Mouse (Mus musculus) MEL (cell line): ENCODE data around the gene Zmynd12. TPM values are rescaled to one million over a fixed set of nuclear protein-coding genes. Genes with fewer than 3 reads are reported as not detected.

Experiments used
- DNase-seq: peaks from one replicate; pipeline ENCODE4 v3.0.0; 2011; ENCODE audit warnings: low read depth, low spot score
- H3K27ac ChIP-seq: 2 replicates; pipeline ENCODE4 v1.5.1; 2012; ENCODE audit warnings: low read depth, mild to moderate bottlenecking, control low read depth, low read length, moderate library complexity; ENCODE audit not compliant: control insufficient read depth
- H3K27me3 ChIP-seq, 2 experiments: fragments of 150-350 bp in 1 of 2; sonication (generic) in 1 of 2; 2 replicates each; pipeline ENCODE4 v1.6.1; 2012; ENCODE audit warnings: low read length in 2 of 2, mild to moderate bottlenecking in 2 of 2, improper control_type of control experiment in 1 of 2, moderate library complexity in 1 of 2; ENCODE audit not compliant: insufficient read depth in 2 of 2, control insufficient read depth in 1 of 2
- H3K36me3 ChIP-seq, 2 experiments: 2 replicates each; pipeline ENCODE4 v1.6.1; 2012 to 2014; ENCODE audit warnings: low read length in 2 of 2, improper control_type of control experiment in 1 of 2, inconsistent platforms in 1 of 2, mild to moderate bottlenecking in 1 of 2; ENCODE audit not compliant: insufficient read depth in 2 of 2, control insufficient read depth in 1 of 2
- H3K4me1 ChIP-seq, 2 experiments: fragments of 150-350 bp in 1 of 2; sonication (generic) in 1 of 2; 2 replicates each; pipeline ENCODE4 v1.6.1; 2012; ENCODE audit warnings: low read length in 2 of 2, improper control_type of control experiment in 1 of 2, mild to moderate bottlenecking in 1 of 2; ENCODE audit not compliant: insufficient read depth in 2 of 2, control insufficient read depth in 1 of 2
- H3K4me3 ChIP-seq, 2 experiments: fragments of 150-350 bp in 1 of 2; sonication (generic) in 1 of 2; 2 replicates each; pipeline ENCODE4 v1.5.1; 2012; ENCODE audit warnings: low read depth in 2 of 2, low read length in 2 of 2, mild to moderate bottlenecking in 2 of 2, moderate library complexity in 2 of 2, control low read depth in 1 of 2, improper control_type of control experiment in 1 of 2; ENCODE audit not compliant: control insufficient read depth in 1 of 2, insufficient read depth in 1 of 2
- H3K79me2 ChIP-seq: 2 replicates; pipeline ENCODE4 v1.6.1; 2012; ENCODE audit warnings: mild to moderate bottlenecking, low read length, moderate library complexity; ENCODE audit not compliant: control insufficient read depth, poor library complexity, insufficient read depth
- H3K9ac ChIP-seq: 2 replicates; pipeline ENCODE4 v1.6.1; 2012; ENCODE audit warnings: low read depth, mild to moderate bottlenecking, control low read depth, low read length, moderate library complexity; ENCODE audit not compliant: control insufficient read depth, poor library complexity, severe bottlenecking
- H3K9me3 ChIP-seq: fragments of 150-350 bp; sonication (generic); replicated peaks from 2 replicates; pipeline ENCODE4 v1.6.1; 2012; ENCODE audit warnings: mild to moderate bottlenecking, low read length, improper control_type of control experiment, moderate library complexity; ENCODE audit not compliant: insufficient read depth
- CHD2 ChIP-seq: IDR thresholded peaks from 2 replicates; pipeline ENCODE4 v1.6.1; 2011; ENCODE audit warnings: low read length, improper control_type of control experiment
- CTCF ChIP-seq, 3 experiments: IDR thresholded peaks in 2 of 3; conservative IDR thresholded peaks in 1 of 3; 2 replicates each; pipeline ENCODE4 v1.5.1; 2011 to 2012; ENCODE audit warnings: low read length in 3 of 3, low read depth in 2 of 3, mild to moderate bottlenecking in 2 of 3, improper control_type of control experiment in 1 of 3, inconsistent platforms in 1 of 3, mixed read lengths in 1 of 3, moderate library complexity in 1 of 3; ENCODE audit not compliant: control insufficient read depth in 1 of 3, insufficient read depth in 1 of 3, poor library complexity in 1 of 3, severe bottlenecking in 1 of 3
- E2F4 ChIP-seq: IDR thresholded peaks from 2 replicates; pipeline ENCODE4 v1.6.1; 2011; ENCODE audit warnings: low read depth, low read length, improper control_type of control experiment, borderline replicate concordance
- ELF1 ChIP-seq: IDR thresholded peaks from 2 replicates; pipeline ENCODE4 v1.6.1; 2014; ENCODE audit warnings: low read depth, mild to moderate bottlenecking, inconsistent platforms, low read length, improper control_type of control experiment, moderate library complexity
- EP300 ChIP-seq, 2 experiments: IDR thresholded peaks; 2 replicates each; pipeline ENCODE4 v1.6.1; 2011; ENCODE audit warnings: improper control_type of control experiment in 2 of 2, low read length in 2 of 2, low read depth in 1 of 2, mild to moderate bottlenecking in 1 of 2
- ETS1 ChIP-seq: IDR thresholded peaks from 2 replicates; pipeline ENCODE4 v1.6.1; 2012; ENCODE audit warnings: low read depth, mild to moderate bottlenecking, inconsistent platforms, low read length, improper control_type of control experiment, moderate library complexity
- GABPA ChIP-seq: IDR thresholded peaks from 2 replicates; pipeline ENCODE4 v1.6.1; 2012; ENCODE audit warnings: low read depth, mild to moderate bottlenecking, inconsistent platforms, low read length, improper control_type of control experiment, moderate library complexity
- HCFC1 ChIP-seq: IDR thresholded peaks from 2 replicates; pipeline ENCODE4 v1.6.1; 2012; ENCODE audit warnings: low read depth, mild to moderate bottlenecking, inconsistent platforms, low read length, improper control_type of control experiment, moderate library complexity
- JUND ChIP-seq: IDR thresholded peaks from 2 replicates; pipeline ENCODE4 v1.6.1; 2011; ENCODE audit warnings: low read depth, mild to moderate bottlenecking, improper control_type of control experiment, low read length
- KAT2A ChIP-seq: conservative IDR thresholded peaks from 2 replicates; pipeline ENCODE4 v1.6.1; 2012; ENCODE audit warnings: low read depth, low read length, improper control_type of control experiment, inconsistent platforms
- MAZ ChIP-seq: IDR thresholded peaks from 2 replicates; pipeline ENCODE4 v1.6.1; 2012; ENCODE audit warnings: low read depth, mild to moderate bottlenecking, inconsistent platforms, low read length, improper control_type of control experiment
- MXI1 ChIP-seq: IDR thresholded peaks from 2 replicates; pipeline ENCODE4 v1.6.1; 2011; ENCODE audit warnings: mild to moderate bottlenecking, low read depth, low read length, improper control_type of control experiment
- MYB ChIP-seq: IDR thresholded peaks from 2 replicates; pipeline ENCODE4 v1.6.1; 2011; ENCODE audit warnings: mild to moderate bottlenecking, low read depth, low read length, improper control_type of control experiment
- MYC ChIP-seq: IDR thresholded peaks from 2 replicates; pipeline ENCODE4 v1.6.1; 2011; ENCODE audit warnings: low read depth, mild to moderate bottlenecking, low read length, improper control_type of control experiment, moderate library complexity
- NELFE ChIP-seq: IDR thresholded peaks from 2 replicates; pipeline ENCODE4 v1.6.1; 2011; ENCODE audit warnings: low read depth, low read length, improper control_type of control experiment
- NRF1 ChIP-seq: IDR thresholded peaks from 2 replicates; pipeline ENCODE4 v1.6.1; 2014; ENCODE audit warnings: low read depth, mild to moderate bottlenecking, inconsistent platforms, low read length, improper control_type of control experiment, moderate library complexity; ENCODE audit not compliant: poor library complexity, insufficient read depth, severe bottlenecking
- POLR2A ChIP-seq, 2 experiments: IDR thresholded peaks; 2 replicates each; pipeline ENCODE4 v1.6.1; 2011 to 2012; ENCODE audit warnings: low read length in 2 of 2, mild to moderate bottlenecking in 2 of 2, control low read depth in 1 of 2, improper control_type of control experiment in 1 of 2, low read depth in 1 of 2, moderate library complexity in 1 of 2; ENCODE audit not compliant: control insufficient read depth in 1 of 2, insufficient read depth in 1 of 2, poor library complexity in 1 of 2
- POLR2AphosphoS2 ChIP-seq: IDR thresholded peaks from 2 replicates; pipeline ENCODE4 v1.6.1; 2011; ENCODE audit warnings: low read length, improper control_type of control experiment
- RAD21 ChIP-seq: IDR thresholded peaks from 2 replicates; pipeline ENCODE4 v1.6.1; 2011; ENCODE audit warnings: mild to moderate bottlenecking, low read depth, low read length, improper control_type of control experiment
- SIN3A ChIP-seq: IDR thresholded peaks from 2 replicates; pipeline ENCODE4 v1.6.1; 2012; ENCODE audit warnings: low read length, improper control_type of control experiment, inconsistent platforms
- SMC3 ChIP-seq: IDR thresholded peaks from 2 replicates; pipeline ENCODE4 v1.6.1; 2011; ENCODE audit warnings: low read depth, low read length, improper control_type of control experiment
- TBP ChIP-seq: IDR thresholded peaks from 2 replicates; pipeline ENCODE4 v1.8.0; 2011; ENCODE audit warnings: low read depth, low read length, improper control_type of control experiment
- TCF12 ChIP-seq: IDR thresholded peaks from 2 replicates; pipeline ENCODE4 v1.6.1; 2014; ENCODE audit warnings: low read depth, mild to moderate bottlenecking, inconsistent platforms, low read length, improper control_type of control experiment, moderate library complexity
- UBTF ChIP-seq: IDR thresholded peaks from 2 replicates; pipeline ENCODE4 v1.6.1; 2012; ENCODE audit warnings: low read depth, mild to moderate bottlenecking, inconsistent platforms, low read length, improper control_type of control experiment, moderate library complexity, borderline replicate concordance; ENCODE audit not compliant: insufficient read depth
- USF1 ChIP-seq: IDR thresholded peaks from 2 replicates; pipeline ENCODE4 v1.6.1; 2014; ENCODE audit warnings: low read depth, mild to moderate bottlenecking, inconsistent platforms, low read length, improper control_type of control experiment, moderate library complexity
- USF2 ChIP-seq, 2 experiments: IDR thresholded peaks; 2 replicates each; pipeline ENCODE4 v1.6.1; 2011 to 2012; ENCODE audit warnings: improper control_type of control experiment in 2 of 2, low read length in 2 of 2, borderline replicate concordance in 1 of 2, inconsistent platforms in 1 of 2, low read depth in 1 of 2, mild to moderate bottlenecking in 1 of 2; ENCODE audit not compliant: insufficient read depth in 1 of 2
- ZMIZ1 ChIP-seq: IDR thresholded peaks from 2 replicates; pipeline ENCODE4 v1.6.1; 2012; ENCODE audit warnings: low read depth, mild to moderate bottlenecking, inconsistent platforms, low read length, improper control_type of control experiment, moderate library complexity
- polyA plus RNA-seq, 2 experiments: library from polyadenylated mRNA; stranded (reverse) in 1 of 2; unstranded in 1 of 2; fragments of >175 nt in 1 of 2; fragments of >200 nt in 1 of 2; gene quantifications; 2 replicates each; pipeline versions ENCODE4 v1.2.1 to v1.2.4; 2012; ENCODE audit warnings: low replicate concordance in 2 of 2, low read depth in 1 of 2; ENCODE audit not compliant: insufficient read length in 2 of 2, insufficient read depth in 1 of 2, missing spikeins in 1 of 2
- total RNA-seq: library from RNA; depleted of rRNA; stranded (reverse); fragments of 300-350 nt; gene quantifications from 2 replicates; pipeline ENCODE4 v1.2.3, GENCODE M21; 2012; rRNA removed

The Zmynd12 gene
- total RNA-seq (not detected in 2 replicates), polyA plus RNA-seq (under 1 TPM in 1 of 2 experiments, not detected in 1; 0.04 TPM)

DNA sequence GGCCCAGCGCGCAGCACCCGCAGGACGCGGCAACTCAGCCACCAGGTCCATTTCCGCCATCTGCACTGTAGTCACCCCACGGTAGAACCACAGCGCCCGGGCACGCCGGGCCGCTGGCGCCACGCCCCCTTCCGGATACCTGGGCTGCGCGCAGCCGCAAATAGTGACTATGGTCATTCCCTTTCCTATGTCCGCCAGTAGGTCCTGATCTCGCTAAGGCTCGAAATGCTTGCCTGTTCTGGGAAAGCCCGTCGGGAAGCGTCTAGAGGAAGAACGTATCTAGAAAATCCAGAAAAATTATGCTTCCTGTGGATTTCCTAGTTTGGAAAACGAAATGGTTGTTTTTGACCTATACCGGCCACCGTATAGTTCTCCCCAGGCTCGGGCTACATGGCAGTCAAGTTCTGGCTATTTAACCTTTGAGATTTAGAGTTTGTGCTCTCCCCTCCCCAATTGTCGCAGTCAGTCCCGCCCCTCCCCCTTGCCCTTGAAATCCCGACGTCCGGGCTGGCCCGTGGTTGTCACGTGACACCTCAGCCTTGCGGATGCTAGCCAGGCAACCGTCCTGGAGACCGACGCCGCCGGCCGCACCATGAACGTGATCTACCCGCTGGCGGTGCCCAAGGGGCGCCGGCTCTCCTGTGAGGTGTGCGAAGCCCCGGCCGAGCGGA is at the start of gene Zmynd12, which contains the start of gene Ppcs:
TSS of gene Zmynd12 (plus strand) at position 521 of the 671 bp plus-strand sequence.
TSS of gene Ppcs (minus strand) at position 127 of the 671 bp plus-strand sequence.
- no peaks in the 10 kb centered on the region; the same call in 1 of the 2 replicates for H3K79me2 ChIP-seq
- H3K27me3 ChIP-seq: no peaks in the 10 kb centered on the region
- peaks cover 2 to 18% of the 10 kb centered on the region in 2 experiments for H3K4me1 ChIP-seq
- H3K4me3 ChIP-seq: peak within 1 kb of the TSS; percentile 75 to 94
- peak within 1 kb of the TSS; percentile 76 for H3K27ac ChIP-seq
- peak; percentile 89 for DNase-seq
- peak; percentile 58; the same call in 1 of the 2 replicates for TF ChIP-seq MAZ
- TF ChIP-seq ZMIZ1: peak; percentile 91
- TF ChIP-seq RAD21: no peak
- 0 out of 4 replicates have a peak, but pooled peaks of 1 of the 2 experiments have one; percentile 5 for TF ChIP-seq EP300 (IDR thresholded peaks at IDR 0.05; ENCODE audit: low read depth in 1 of 2, low read length in 2 of 2)
- peak; percentile 82 for TF ChIP-seq NELFE
- no peak for TF ChIP-seq MYB
- peak in 1 of 2 experiments; percentile 63; a peak in 1 of 4 replicates for TF ChIP-seq USF2 (IDR thresholded peaks at IDR 0.05; ENCODE audit: borderline replicate concordance in 1 of 2, insufficient read depth in 1 of 2, low read depth in 1 of 2, low read length in 2 of 2)
- no peak for TF ChIP-seq CTCF (IDR thresholded peaks at IDR 0.05 in 2 of 3, conservative IDR thresholded peaks at IDR 0.05 in 1 of 3; ENCODE audit: control insufficient read depth in 1 of 3, insufficient read depth in 1 of 3, low read depth in 2 of 3, low read length in 3 of 3, poor library complexity in 1 of 3, severe bottlenecking in 1 of 3)
- peak; percentile 77 for TF ChIP-seq POLR2AphosphoS2
- TF ChIP-seq SMC3: no peak
- peak; percentile 77 for TF ChIP-seq HCFC1
- TF ChIP-seq KAT2A: peak; percentile 57
- TF ChIP-seq TBP: peak; percentile 76
- peak; percentile 92 for TF ChIP-seq MXI1
- peak; percentile 60; the same call in 1 of the 2 replicates for TF ChIP-seq TCF12
- peak; percentile 70 for TF ChIP-seq NRF1
- no peak for TF ChIP-seq CHD2
- peak; percentile 88 for TF ChIP-seq ELF1
- TF ChIP-seq JUND: no peak
- peak; percentile 40; the same call in 1 of the 2 replicates for TF ChIP-seq ETS1
- TF ChIP-seq SIN3A: peak; percentile 66
- TF ChIP-seq UBTF: no peak
- peak; percentile 53; the same call in 1 of the 2 replicates for TF ChIP-seq MYC
- TF ChIP-seq GABPA: no peak
- TF ChIP-seq POLR2A (IDR thresholded peaks at IDR 0.05; ENCODE audit: control insufficient read depth in 1 of 2, insufficient read depth in 1 of 2, low read depth in 1 of 2, low read length in 2 of 2, poor library complexity in 1 of 2): peak in 1 of 2 experiments; percentile 89
- peak; percentile 61; the same call in 1 of the 2 replicates for TF ChIP-seq E2F4
- TF ChIP-seq USF1: peak; percentile 93
- TF ChIP-seq, all 39 proteins: peak for 19
- Histone ChIP-seq H3K36me3 (peaks cover 0 to 17% of the 10 kb centered on the region in 2 experiments; a peak in 2 of 4 replicates), H3K9ac (peak within 1 kb of the TSS; percentile 86), H3K9me3 (no peaks in the 10 kb centered on the region)
